Mouse (Mus musculus) lung, embryonic 15.5 days (tissue): ENCODE data around the gene 1700042G07Rik. TPM values are rescaled to one million over a fixed set of nuclear protein-coding genes. Genes with fewer than 3 reads are reported as not detected.

Source experiments
- ATAC-seq: fragments of 200-750 bp; cut with Nextera tagmentation; 2 replicates; pipeline ENCODE4 v1.8.0; 2017; ENCODE audit warnings: moderate number of reproducible peaks, borderline replicate concordance; ENCODE audit not compliant: low FRiP score, low TSS enrichment; ENCODE audit errors: extremely low read depth
- H3K27ac ChIP-seq: fragments of 300-500 bp; sonication (generic); 2 replicates; pipeline ENCODE4 v1.5.1; 2015; ENCODE audit warnings: moderate library complexity, mild to moderate bottlenecking, inconsistent platforms
- H3K27me3 ChIP-seq: fragments of 300-500 bp; sonication (generic); 2 replicates; pipeline ENCODE4 v1.6.1; 2015; ENCODE audit warnings: inconsistent platforms
- H3K36me3 ChIP-seq: fragments of 300-500 bp; sonication (generic); 2 replicates; pipeline ENCODE4 v1.6.1; 2015; ENCODE audit warnings: inconsistent platforms
- H3K4me1 ChIP-seq: fragments of 300-500 bp; sonication (generic); 2 replicates; pipeline ENCODE4 v1.6.1; 2015; ENCODE audit warnings: inconsistent platforms
- H3K4me2 ChIP-seq: fragments of 300-500 bp; sonication (generic); 2 replicates; pipeline ENCODE4 v1.6.1; 2015; ENCODE audit warnings: inconsistent platforms, mild to moderate bottlenecking, moderate library complexity
- H3K4me3 ChIP-seq: fragments of 300-500 bp; sonication (generic); 2 replicates; pipeline ENCODE4 v1.5.1; 2015; ENCODE audit warnings: mild to moderate bottlenecking, inconsistent platforms
- H3K9ac ChIP-seq: fragments of 300-500 bp; sonication (generic); 2 replicates; pipeline ENCODE4 v1.6.1; 2015; ENCODE audit warnings: inconsistent platforms
- H3K9me3 ChIP-seq: fragments of 300-500 bp; sonication (generic); 2 replicates; pipeline ENCODE4 v1.6.1; 2016; ENCODE audit warnings: inconsistent platforms
- WGBS: fragments of 180-500 bp; shearing (Covaris S2); methylation state at CpG from one replicate; pipeline ENCODE4 v1.1.7; 2015; 5-methylcytosine and 5-hydroxymethylcytosine counted together
- polyA plus RNA-seq: library from polyadenylated mRNA; unstranded; fragments of >200 nt; fragmentation: Nextera tagmentation; extraction: Ambion mirVana; gene quantifications from 2 replicates; pipeline ENCODE4 v1.2.1, GENCODE M21; 2015

The 1700042G07Rik gene
- polyA plus RNA-seq, 1 experiment from 2014 or later: not detected

GRCm38 (mm10) chr4:116143891-116144717, 29.1 kb upstream of the 1700042G07Rik start:
- Histone ChIP-seq H3K4me2 (peak overlapping the region; percentile 94), H3K27ac (no peak overlapping the region), H3K4me3 (peak overlapping the region; percentile 63), H3K4me1 (peaks cover 15% of the 10 kb centered on the region), H3K27me3 (no peaks in the 10 kb centered on the region), H3K9ac (peak overlapping the region; percentile 56), H3K36me3 (no peaks in the 10 kb centered on the region), H3K9me3 (no peaks in the 10 kb centered on the region)
- ATAC-seq: peak; percentile 85
- WGBS: 1% methylated on average over 47 of the region's 47 CpGs

GRCm38 (mm10) chr4:116149812-116150155, 23.4 kb upstream of the 1700042G07Rik start:
- 23% methylated on average over 6 of the region's 6 CpGs for WGBS
- no peak for ATAC-seq
- Histone ChIP-seq H3K4me2 (peak overlapping the region; percentile 67), H3K4me1 (peaks cover 14% of the 10 kb centered on the region), H3K9ac (peak overlapping the region; percentile 94), H3K36me3 (peaks cover 29% of the 10 kb centered on the region), H3K27ac (peak overlapping the region; percentile 90), H3K9me3 (no peaks in the 10 kb centered on the region), H3K27me3 (no peaks in the 10 kb centered on the region), H3K4me3 (peak overlapping the region; percentile 76)

DNA sequence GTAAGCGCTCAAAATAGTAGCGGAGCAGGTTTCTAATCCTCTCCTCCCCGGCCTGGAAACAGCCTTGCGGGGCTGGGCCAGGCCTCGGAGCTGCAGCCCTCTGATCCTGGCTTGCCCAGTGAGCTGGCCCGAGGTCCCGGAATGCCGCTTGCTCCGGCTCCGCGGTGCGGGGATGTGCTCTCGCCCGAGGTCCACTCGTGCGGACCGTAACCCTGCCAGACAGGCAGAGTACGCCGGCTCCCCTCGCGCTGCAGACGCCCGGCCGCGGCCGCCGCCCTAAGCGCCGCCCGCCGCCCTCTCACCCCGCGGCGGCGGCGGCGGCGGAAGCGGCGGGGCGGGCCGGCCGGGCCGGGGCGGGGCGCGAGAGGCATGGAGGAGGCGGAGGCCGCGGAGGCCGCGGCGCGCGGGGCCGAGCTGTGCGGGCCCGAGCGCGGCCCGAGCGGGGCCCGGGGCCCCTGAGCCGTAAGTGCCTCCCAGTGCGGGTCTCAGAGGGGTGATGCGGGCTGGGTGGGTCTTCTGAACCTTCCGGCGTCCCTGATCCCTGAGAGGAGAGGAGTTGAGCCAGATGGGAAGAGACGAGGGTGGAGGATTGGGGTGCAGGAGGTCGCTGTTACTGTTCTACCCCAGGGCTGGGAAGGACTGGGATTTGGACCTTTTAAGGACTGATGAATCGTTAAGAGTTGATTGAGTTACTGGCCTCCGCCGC, 22.9 kb upstream of the 1700042G07Rik start:
- Histone ChIP-seq H3K36me3 (peaks cover 34% of the 10 kb centered on the region), H3K4me1 (peaks cover 13% of the 10 kb centered on the region), H3K4me3 (peak overlapping the region; percentile 76), H3K4me2 (peak overlapping the region; percentile 67), H3K27ac (peak overlapping the region; percentile 90), H3K27me3 (no peaks in the 10 kb centered on the region), H3K9ac (peak overlapping the region; percentile 94), H3K9me3 (no peaks in the 10 kb centered on the region)
- under 1% methylated on average over 69 of the region's 73 CpGs for WGBS
- peak; percentile 92 for ATAC-seq

DNA sequence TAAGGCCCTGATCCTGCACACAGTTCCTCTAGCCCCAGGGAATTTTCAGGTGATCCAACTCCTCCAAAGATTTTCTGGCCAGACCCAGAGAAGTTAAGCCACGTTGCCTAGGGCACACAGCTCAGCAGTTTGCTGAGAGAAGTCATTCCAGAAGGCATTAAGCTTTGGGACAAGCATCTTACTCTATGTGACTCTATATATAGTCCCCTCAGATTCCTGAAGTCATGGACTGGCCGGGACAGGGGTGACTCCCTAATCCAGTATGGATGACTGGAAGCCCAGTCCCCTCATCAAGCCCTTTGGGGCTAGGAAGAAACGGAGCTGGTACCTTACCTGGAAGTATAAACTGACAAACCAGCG, 22.3 kb upstream of the 1700042G07Rik start:
- Histone ChIP-seq H3K9ac (peak overlapping the region; percentile 94), H3K27ac (peak overlapping the region; percentile 90), H3K9me3 (no peaks in the 10 kb centered on the region), H3K4me2 (peak overlapping the region; percentile 67), H3K4me3 (peak overlapping the region; percentile 76), H3K27me3 (no peaks in the 10 kb centered on the region), H3K4me1 (peaks cover 13% of the 10 kb centered on the region), H3K36me3 (peaks cover 39% of the 10 kb centered on the region)
- WGBS: 12% methylated on average over 4 of the region's 4 CpGs
- no peak for ATAC-seq

DNA sequence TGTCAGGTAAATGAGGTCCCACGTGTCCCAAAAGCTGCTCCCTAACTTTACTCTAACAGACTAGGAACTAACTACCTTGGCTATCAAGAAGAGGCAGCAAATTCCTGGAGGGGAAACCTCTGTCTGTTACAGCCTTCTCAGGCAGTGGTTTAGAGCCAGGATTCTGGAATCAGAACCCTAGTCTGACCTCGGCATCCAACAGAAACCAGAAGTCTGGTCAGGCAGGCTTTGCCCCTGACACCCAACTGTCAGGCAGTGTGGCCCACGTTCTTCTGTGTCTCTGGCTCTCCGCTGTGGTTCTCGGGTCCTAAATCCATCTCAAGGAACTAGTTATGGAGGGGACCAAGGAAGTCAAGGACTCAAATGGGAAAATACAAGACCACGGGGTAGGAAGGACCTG, 21.9 kb upstream of the 1700042G07Rik start, which contains the start of gene Lurap1:
Lurap1 (minus strand) TSS at position 101 of the 400 bp plus-strand sequence.
- Histone ChIP-seq H3K36me3 (peaks cover 43% of the 10 kb centered on the region), H3K9ac (peak within 1 kb of the TSS; percentile 94), H3K4me1 (peaks cover 13% of the 10 kb centered on the region), H3K4me3 (peak within 1 kb of the TSS; percentile 76), H3K27me3 (no peaks in the 10 kb centered on the region), H3K27ac (peak within 1 kb of the TSS; percentile 90), H3K4me2 (peak within 1 kb of the TSS; percentile 67), H3K9me3 (no peaks in the 10 kb centered on the region)
- no peak for ATAC-seq
- 68% methylated on average over 6 of the region's 6 CpGs for WGBS

DNA sequence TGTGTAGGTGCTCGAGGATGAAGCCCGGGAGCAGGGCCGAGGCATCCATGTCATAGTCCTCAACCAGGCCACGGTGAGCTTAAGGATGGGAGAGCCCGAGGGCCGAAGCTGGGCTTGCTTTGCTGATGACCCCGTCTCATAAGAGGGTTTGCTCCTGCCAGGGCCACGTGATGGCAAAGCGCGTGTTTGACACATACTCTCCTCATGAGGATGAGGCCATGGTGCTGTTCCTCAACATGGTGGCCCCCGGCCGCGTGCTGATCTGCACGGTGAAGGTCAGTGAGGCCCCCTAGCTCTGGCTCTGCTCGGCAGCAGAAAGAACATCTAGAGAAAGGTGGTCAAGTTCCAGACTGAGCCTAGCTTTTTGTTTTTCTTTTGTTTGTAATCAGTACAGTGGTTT, 20.5 kb upstream of the 1700042G07Rik start:
- Histone ChIP-seq H3K4me3 (no peak overlapping the region), H3K36me3 (peaks cover 58% of the 10 kb centered on the region)
- 91% methylated on average over 15 of the region's 15 CpGs for WGBS

DNA sequence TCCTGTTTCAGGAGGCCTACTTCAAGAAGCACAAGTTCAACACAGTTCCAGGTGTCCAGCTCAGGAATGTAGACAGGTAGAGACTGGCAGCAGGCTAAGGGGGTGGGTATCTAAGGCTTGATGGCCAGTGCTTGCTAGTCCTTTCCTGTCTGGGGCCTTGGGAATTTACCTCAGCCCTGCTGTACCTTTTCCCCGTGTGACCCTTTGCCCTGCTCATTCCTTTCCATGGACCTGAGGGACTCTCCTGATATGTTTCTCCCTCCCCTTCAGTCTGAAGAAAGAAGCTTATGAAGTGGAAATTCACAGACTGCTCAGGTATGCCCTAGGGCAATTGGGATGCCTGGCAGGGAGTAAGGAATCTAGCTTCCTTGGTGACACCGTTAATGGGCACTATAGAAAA, 15.3 kb upstream of the 1700042G07Rik start:
- Histone ChIP-seq H3K36me3 (peaks cover 66% of the 10 kb centered on the region), H3K9ac (no peak overlapping the region), H3K4me2 (no peak overlapping the region), H3K4me1 (peaks cover 10% of the 10 kb centered on the region; the same call in 1 of the 2 replicates), H3K9me3 (no peaks in the 10 kb centered on the region), H3K4me3 (no peak overlapping the region), H3K27ac (no peak overlapping the region), H3K27me3 (no peaks in the 10 kb centered on the region)
- ATAC-seq: no peak
- 83% methylated on average over 2 of the region's 2 CpGs for WGBS

More for the DNA sequence above, 20.5 kb upstream of the 1700042G07Rik start:
- Histone ChIP-seq H3K4me1 (peaks cover 13% of the 10 kb centered on the region), H3K27ac (no peak overlapping the region), H3K4me2 (no peak overlapping the region), H3K27me3 (no peaks in the 10 kb centered on the region), H3K9me3 (no peaks in the 10 kb centered on the region), H3K9ac (no peak overlapping the region)
- no peak for ATAC-seq

GRCm38 (mm10) chr4:116159912-116160311, 13.3 kb upstream of the 1700042G07Rik start:
- no peak overlapping the region for H3K27ac ChIP-seq
- no peak overlapping the region for H3K9ac ChIP-seq
- no peaks in the 10 kb centered on the region for H3K27me3 ChIP-seq
- 65% methylated on average over 3 of the region's 3 CpGs for WGBS
- H3K4me1 ChIP-seq: peaks cover 13% of the 10 kb centered on the region
- peaks cover 47% of the 10 kb centered on the region for H3K36me3 ChIP-seq
- no peak overlapping the region for H3K4me2 ChIP-seq
- H3K4me3 ChIP-seq: no peak overlapping the region
- no peak for ATAC-seq
- H3K9me3 ChIP-seq: no peaks in the 10 kb centered on the region

- Histone ChIP-seq H3K4me3 (no peak overlapping the region), H3K4me2 (no peak overlapping the region), H3K27me3 (no peaks in the 10 kb centered on the region), H3K36me3 (peaks cover 39% of the 10 kb centered on the region), H3K4me1 (peaks cover 22% of the 10 kb centered on the region), H3K9me3 (no peaks in the 10 kb centered on the region), H3K27ac (no peak overlapping the region), H3K9ac (no peak overlapping the region)
- WGBS: 68% methylated on average over 3 of the region's 3 CpGs
- no peak for ATAC-seq
These were observed 12.4 kb upstream of the 1700042G07Rik start for GRCm38 (mm10) chr4:116160769-116161168.

GRCm38 (mm10) chr4:116162142-116162541, 11.0 kb upstream of the 1700042G07Rik start:
- H3K36me3 ChIP-seq: peaks cover 25% of the 10 kb centered on the region
- no peak overlapping the region for H3K4me3 ChIP-seq
- H3K9me3 ChIP-seq: no peaks in the 10 kb centered on the region
- 65% methylated on average over 4 of the region's 4 CpGs for WGBS
- ATAC-seq: no peak
- H3K27ac ChIP-seq: peak overlapping the region; percentile 57
- no peaks in the 10 kb centered on the region for H3K27me3 ChIP-seq
- H3K4me2 ChIP-seq: no peak overlapping the region
- peaks cover 33% of the 10 kb centered on the region for H3K4me1 ChIP-seq
- no peak overlapping the region for H3K9ac ChIP-seq

GRCm38 (mm10) chr4:116164759-116165554, 8.2 kb upstream of the 1700042G07Rik start:
- Histone ChIP-seq H3K4me1 (peaks cover 35% of the 10 kb centered on the region), H3K9me3 (no peaks in the 10 kb centered on the region), H3K4me2 (no peak overlapping the region), H3K9ac (no peak overlapping the region), H3K27me3 (no peaks in the 10 kb centered on the region), H3K27ac (peak overlapping the region; percentile 79), H3K4me3 (no peak overlapping the region), H3K36me3 (no peaks in the 10 kb centered on the region)
- no peak for ATAC-seq
- 59% methylated on average over 2 of the region's 2 CpGs for WGBS
